Mouse (Mus musculus) myocyte (in vitro differentiated cells): ENCODE data around the gene A730049H05Rik. TPM values are rescaled to one million over a fixed set of nuclear protein-coding genes. Genes with fewer than 3 reads are reported as not detected.

ENCODE experiments used
- H3K27me3 ChIP-seq: one replicate; pipeline ENCODE4 v1.6.1; 2011; ENCODE audit not compliant: control insufficient read depth, insufficient read depth, insufficient read length
- H3K36me3 ChIP-seq: one replicate; pipeline ENCODE4 v1.6.1; 2011; ENCODE audit not compliant: control insufficient read depth, insufficient read depth
- H3K4me2 ChIP-seq: one replicate; pipeline ENCODE4 v1.6.1; 2011; ENCODE audit warnings: low read depth, control low read depth
- H3K4me3 ChIP-seq: one replicate; pipeline ENCODE4 v1.5.1; 2011; ENCODE audit warnings: mild to moderate bottlenecking, control low read depth, moderate library complexity
- H3K79me2 ChIP-seq: one replicate; pipeline ENCODE4 v1.6.1; 2011; ENCODE audit not compliant: control insufficient read depth, insufficient read depth
- H3ac ChIP-seq: one replicate; pipeline ENCODE4 v1.6.1; 2011; ENCODE audit not compliant: control insufficient read depth, insufficient read length
- CEBPB ChIP-seq: IDR thresholded peaks from 2 replicates; pipeline ENCODE4 v1.6.1; 2011; ENCODE audit warnings: mild to moderate bottlenecking, moderate library complexity; ENCODE audit not compliant: poor library complexity, insufficient read depth, severe bottlenecking
- E2F4 ChIP-seq: IDR thresholded peaks from one replicate; pipeline ENCODE4 v1.6.1; 2011; ENCODE audit warnings: mild to moderate bottlenecking, control low read depth, moderate library complexity; ENCODE audit not compliant: insufficient read depth
- MAX ChIP-seq: IDR thresholded peaks from one replicate; pipeline ENCODE4 v1.6.1; 2011; ENCODE audit warnings: low read depth, mild to moderate bottlenecking, control low read depth
- MYOD1 ChIP-seq, 3 experiments: IDR thresholded peaks; one replicate each; pipeline ENCODE4 v1.6.1; 2011; ENCODE audit warnings: control low read depth in 2 of 3, low read depth in 2 of 3, mild to moderate bottlenecking in 2 of 3, moderate library complexity in 1 of 3; ENCODE audit not compliant: insufficient read length in 2 of 3, control insufficient read depth in 1 of 3
- MYOG ChIP-seq, 3 experiments: IDR thresholded peaks; one replicate each; pipeline ENCODE4 v1.6.1; 2011; ENCODE audit warnings: control low read depth in 2 of 3, low read depth in 2 of 3, mild to moderate bottlenecking in 2 of 3; ENCODE audit not compliant: insufficient read length in 2 of 3, control insufficient read depth in 1 of 3, insufficient read depth in 1 of 3
- POLR2A ChIP-seq: IDR thresholded peaks from one replicate; pipeline ENCODE4 v1.6.1; 2011; ENCODE audit warnings: low read depth, mild to moderate bottlenecking, control low read depth, moderate library complexity; ENCODE audit not compliant: insufficient read length
- POLR2AphosphoS2 ChIP-seq: IDR thresholded peaks from one replicate; pipeline ENCODE4 v1.6.1; 2011; ENCODE audit warnings: low read depth, control low read depth; ENCODE audit not compliant: insufficient read length
- REST ChIP-seq: IDR thresholded peaks from one replicate; pipeline ENCODE4 v1.6.1; 2011; ENCODE audit warnings: mild to moderate bottlenecking, control low read depth, moderate library complexity; ENCODE audit not compliant: insufficient read depth, insufficient read length
- SRF ChIP-seq: IDR thresholded peaks from one replicate; pipeline ENCODE4 v1.6.1; 2011; ENCODE audit warnings: low read depth; ENCODE audit not compliant: control insufficient read depth, insufficient read length
- TCF12 ChIP-seq: IDR thresholded peaks from one replicate; pipeline ENCODE4 v1.6.1; 2011; ENCODE audit warnings: mild to moderate bottlenecking, control low read depth; ENCODE audit not compliant: poor library complexity, insufficient read depth, severe bottlenecking
- TCF3 ChIP-seq: IDR thresholded peaks from one replicate; pipeline ENCODE4 v1.6.1; 2011; ENCODE audit warnings: low read depth, control low read depth; ENCODE audit not compliant: insufficient read length
- USF1 ChIP-seq: IDR thresholded peaks from one replicate; pipeline ENCODE4 v1.6.1; 2011; ENCODE audit warnings: low read depth, mild to moderate bottlenecking, control low read depth, moderate library complexity
- polyA plus RNA-seq: library from polyadenylated mRNA; unstranded; fragments of >200 nt; fragmentation: generic; extraction: Trizol; gene quantifications from one replicate; pipeline ENCODE4 v1.2.1, GENCODE M21; 2012; ENCODE audit warnings: missing spikeins

Gene A730049H05Rik
- polyA plus RNA-seq, 1 experiment, result 0.12 TPM

GRCm38 (mm10) chr6:92812702-92813370, 3.4 kb upstream of the A730049H05Rik start:
- H3K4me2 ChIP-seq, result no peak overlapping the region
- no peak overlapping the region for H3K4me3 ChIP-seq
- no peaks in the 10 kb centered on the region for H3K79me2 ChIP-seq
- no peaks in the 10 kb centered on the region for H3K27me3 ChIP-seq
- no peaks in the 10 kb centered on the region for H3K36me3 ChIP-seq
- no peak overlapping the region for H3ac ChIP-seq
- no peak for TF ChIP-seq CEBPB
- no peak for TF ChIP-seq TCF12
- no peak for TF ChIP-seq MYOD1 (IDR thresholded peaks at IDR 0.05; ENCODE audit: control insufficient read depth in 1 of 3, insufficient read length in 2 of 3, low read depth in 2 of 3)
- no peak for TF ChIP-seq MAX
- no peak for TF ChIP-seq USF1
- TF ChIP-seq REST, result no peak

GRCm38 (mm10) chr6:92817661-92818060, 1.4 kb downstream of the A730049H05Rik start:
- Histone ChIP-seq H3K27me3 (no peaks in the 10 kb centered on the region), H3K79me2 (no peaks in the 10 kb centered on the region), H3K4me3 (no peak overlapping the region), H3K36me3 (no peaks in the 10 kb centered on the region), H3K4me2 (no peak overlapping the region), H3ac (no peak overlapping the region)
- no peak for TF ChIP-seq MAX
- TF ChIP-seq POLR2AphosphoS2, result no peak
- no peak for TF ChIP-seq USF1
- no peak for TF ChIP-seq TCF3
- TF ChIP-seq CEBPB, result no peak
- TF ChIP-seq SRF, result no peak
- TF ChIP-seq E2F4, result no peak
- no peak for TF ChIP-seq REST
- TF ChIP-seq POLR2A, result no peak
- no peak for TF ChIP-seq MYOD1 (IDR thresholded peaks at IDR 0.05; ENCODE audit: control insufficient read depth in 1 of 3, insufficient read length in 2 of 3, low read depth in 2 of 3)

GRCm38 (mm10) chr6:92821606-92822005, 5.3 kb downstream of the A730049H05Rik start:
- Histone ChIP-seq H3K4me3 (no peak overlapping the region), H3K4me2 (no peak overlapping the region), H3ac (no peak overlapping the region), H3K27me3 (no peaks in the 10 kb centered on the region), H3K36me3 (no peaks in the 10 kb centered on the region), H3K79me2 (no peaks in the 10 kb centered on the region)
- no peak for TF ChIP-seq POLR2AphosphoS2
- TF ChIP-seq USF1, result no peak
- no peak for TF ChIP-seq POLR2A

GRCm38 (mm10) chr6:92822006-92822405, 5.7 kb downstream of the A730049H05Rik start:
- Histone ChIP-seq H3K4me2 (no peak overlapping the region), H3K4me3 (no peak overlapping the region), H3K36me3 (no peaks in the 10 kb centered on the region), H3ac (no peak overlapping the region), H3K27me3 (no peaks in the 10 kb centered on the region), H3K79me2 (no peaks in the 10 kb centered on the region)
- TF ChIP-seq CEBPB (no peak), POLR2A (no peak), MAX (no peak), MYOD1 (IDR thresholded peaks at IDR 0.05; ENCODE audit: control insufficient read depth in 1 of 3, insufficient read length in 2 of 3, low read depth in 2 of 3) (no peak)

- no peaks in the 10 kb centered on the region for H3K79me2 ChIP-seq
- no peaks in the 10 kb centered on the region for H3K36me3 ChIP-seq
- H3K27me3 ChIP-seq, result no peaks in the 10 kb centered on the region
- H3K4me3 ChIP-seq, result no peak overlapping the region
- no peak overlapping the region for H3K4me2 ChIP-seq
- no peak for TF ChIP-seq CEBPB
- TF ChIP-seq POLR2A, result no peak
- no peak for TF ChIP-seq REST
- TF ChIP-seq SRF, result no peak
- no peak for TF ChIP-seq MAX
- TF ChIP-seq E2F4, result no peak
- H3ac ChIP-seq, result no peak overlapping the region
Observed at GRCm38 (mm10) chr6:92823991-92824390, 7.7 kb downstream of the A730049H05Rik start.

- Histone ChIP-seq H3ac (no peak overlapping the region), H3K4me3 (no peak overlapping the region), H3K36me3 (no peaks in the 10 kb centered on the region), H3K27me3 (no peaks in the 10 kb centered on the region), H3K79me2 (no peaks in the 10 kb centered on the region), H3K4me2 (no peak overlapping the region)
- TF ChIP-seq CEBPB (no peak), E2F4 (no peak), MYOG (IDR thresholded peaks at IDR 0.05; ENCODE audit: control insufficient read depth in 1 of 3, insufficient read depth in 1 of 3, insufficient read length in 2 of 3, low read depth in 2 of 3) (no peak), POLR2AphosphoS2 (no peak), MYOD1 (IDR thresholded peaks at IDR 0.05; ENCODE audit: control insufficient read depth in 1 of 3, insufficient read length in 2 of 3, low read depth in 2 of 3) (no peak), USF1 (no peak), TCF12 (no peak), TCF3 (no peak), MAX (no peak), REST (no peak), POLR2A (no peak)
Observed at GRCm38 (mm10) chr6:92826561-92826960, 10.3 kb downstream of the A730049H05Rik start.
